ENCODE assay signal across 11 mouse cellular contexts in genomic region chr5:97835418-97835817, GRCm38 (mm10).
"Had no signal": no experiment of that assay in that cellular context is flagged by ENCODE, and none has a peak within 500 bp of the region (broad histone marks: within the 10 kb centered on the region; RNA-seq: fewer than 3 reads in every experiment).

No protein-coding gene starts in this region.

- H3K36me3 ChIP-seq: limb, embryonic 15.5 days; liver, embryonic 13.5 days; midbrain, embryonic 15.5 days; neural tube, embryonic 12.5 days had no signal

- DNase-seq: kidney, adult 8-10 months; layer of hippocampus, postnatal 36 days; liver, embryonic 13.5 days; right cerebral cortex, postnatal 4 days; spleen, adult 18-20 months; thymus, adult 18-20 months; thymus, postnatal 14 days had no signal

- H3K27ac ChIP-seq: limb, embryonic 15.5 days; liver, embryonic 13.5 days; midbrain, embryonic 15.5 days; neural tube, embryonic 12.5 days had no signal

- ATAC-seq: midbrain, embryonic 15.5 days had no signal

- H3K4me3 ChIP-seq: limb, embryonic 15.5 days; liver, embryonic 13.5 days; midbrain, embryonic 15.5 days; neural tube, embryonic 12.5 days had no signal

- H3K27me3 ChIP-seq: limb, embryonic 15.5 days; liver, embryonic 13.5 days; midbrain, embryonic 15.5 days; neural tube, embryonic 12.5 days had no signal

- H3K9me3 ChIP-seq: limb, embryonic 15.5 days; liver, embryonic 13.5 days; midbrain, embryonic 15.5 days; neural tube, embryonic 12.5 days had no signal

- H3K4me1 ChIP-seq: liver, embryonic 13.5 days; midbrain, embryonic 15.5 days; neural tube, embryonic 12.5 days had no signal

- H3K4me2 ChIP-seq: limb, embryonic 15.5 days; liver, embryonic 13.5 days; midbrain, embryonic 11.5 days; midbrain, embryonic 15.5 days; neural tube, embryonic 12.5 days had no signal

- H3K9ac ChIP-seq: limb, embryonic 15.5 days; liver, embryonic 13.5 days; midbrain, embryonic 15.5 days; neural tube, embryonic 12.5 days had no signal
